Mouse (Mus musculus) E14TG2a.4 (cell line): ENCODE measurements around the gene Tifa.

Source experiments
- CTCF ChIP-seq: conservative IDR thresholded peaks from 2 replicates; pipeline ENCODE4 v1.5.1; 2014; ENCODE audit warnings: low read length
- POU5F1 ChIP-seq: IDR thresholded peaks from 2 replicates; pipeline ENCODE4 v1.6.1; 2014; ENCODE audit warnings: low read length, borderline replicate concordance

- TF ChIP-seq CTCF (no peak), POU5F1 (no peak)
Observed at GRCm38 (mm10) chr3:127848088-127848808, 58.6 kb downstream of the Tifa start.
